Mouse (Mus musculus) MEL (cell line): ENCODE measurements around the gene Ttc30a1. TPM values are rescaled to one million over a fixed set of nuclear protein-coding genes. Genes with fewer than 3 reads are reported as not detected.

Source experiments
- DNase-seq: peaks from one replicate; pipeline ENCODE4 v3.0.0; 2011; ENCODE audit warnings: low read depth, low spot score
- H3K27ac ChIP-seq: 2 replicates; pipeline ENCODE4 v1.5.1; 2012; ENCODE audit warnings: low read depth, mild to moderate bottlenecking, control low read depth, low read length, moderate library complexity; ENCODE audit not compliant: control insufficient read depth
- H3K27me3 ChIP-seq, 2 experiments: fragments of 150-350 bp in 1 of 2; sonication (generic) in 1 of 2; 2 replicates each; pipeline ENCODE4 v1.6.1; 2012; ENCODE audit warnings: low read length in 2 of 2, mild to moderate bottlenecking in 2 of 2, improper control_type of control experiment in 1 of 2, moderate library complexity in 1 of 2; ENCODE audit not compliant: insufficient read depth in 2 of 2, control insufficient read depth in 1 of 2
- H3K36me3 ChIP-seq, 2 experiments: 2 replicates each; pipeline ENCODE4 v1.6.1; 2012 to 2014; ENCODE audit warnings: low read length in 2 of 2, improper control_type of control experiment in 1 of 2, inconsistent platforms in 1 of 2, mild to moderate bottlenecking in 1 of 2; ENCODE audit not compliant: insufficient read depth in 2 of 2, control insufficient read depth in 1 of 2
- H3K4me1 ChIP-seq, 2 experiments: fragments of 150-350 bp in 1 of 2; sonication (generic) in 1 of 2; 2 replicates each; pipeline ENCODE4 v1.6.1; 2012; ENCODE audit warnings: low read length in 2 of 2, improper control_type of control experiment in 1 of 2, mild to moderate bottlenecking in 1 of 2; ENCODE audit not compliant: insufficient read depth in 2 of 2, control insufficient read depth in 1 of 2
- H3K4me3 ChIP-seq, 2 experiments: fragments of 150-350 bp in 1 of 2; sonication (generic) in 1 of 2; 2 replicates each; pipeline ENCODE4 v1.5.1; 2012; ENCODE audit warnings: low read depth in 2 of 2, low read length in 2 of 2, mild to moderate bottlenecking in 2 of 2, moderate library complexity in 2 of 2, control low read depth in 1 of 2, improper control_type of control experiment in 1 of 2; ENCODE audit not compliant: control insufficient read depth in 1 of 2, insufficient read depth in 1 of 2
- H3K79me2 ChIP-seq: 2 replicates; pipeline ENCODE4 v1.6.1; 2012; ENCODE audit warnings: mild to moderate bottlenecking, low read length, moderate library complexity; ENCODE audit not compliant: control insufficient read depth, poor library complexity, insufficient read depth
- H3K9ac ChIP-seq: 2 replicates; pipeline ENCODE4 v1.6.1; 2012; ENCODE audit warnings: low read depth, mild to moderate bottlenecking, control low read depth, low read length, moderate library complexity; ENCODE audit not compliant: control insufficient read depth, poor library complexity, severe bottlenecking
- H3K9me3 ChIP-seq: fragments of 150-350 bp; sonication (generic); replicated peaks from 2 replicates; pipeline ENCODE4 v1.6.1; 2012; ENCODE audit warnings: mild to moderate bottlenecking, low read length, improper control_type of control experiment, moderate library complexity; ENCODE audit not compliant: insufficient read depth
- CHD1 ChIP-seq: IDR thresholded peaks from 2 replicates; pipeline ENCODE4 v1.6.1; 2012; ENCODE audit warnings: low read depth, mild to moderate bottlenecking, inconsistent platforms, low read length, improper control_type of control experiment
- CHD2 ChIP-seq: IDR thresholded peaks from 2 replicates; pipeline ENCODE4 v1.6.1; 2011; ENCODE audit warnings: low read length, improper control_type of control experiment
- ELF1 ChIP-seq: IDR thresholded peaks from 2 replicates; pipeline ENCODE4 v1.6.1; 2014; ENCODE audit warnings: low read depth, mild to moderate bottlenecking, inconsistent platforms, low read length, improper control_type of control experiment, moderate library complexity
- EP300 ChIP-seq, 2 experiments: IDR thresholded peaks; 2 replicates each; pipeline ENCODE4 v1.6.1; 2011; ENCODE audit warnings: improper control_type of control experiment in 2 of 2, low read length in 2 of 2, low read depth in 1 of 2, mild to moderate bottlenecking in 1 of 2
- ETS1 ChIP-seq: IDR thresholded peaks from 2 replicates; pipeline ENCODE4 v1.6.1; 2012; ENCODE audit warnings: low read depth, mild to moderate bottlenecking, inconsistent platforms, low read length, improper control_type of control experiment, moderate library complexity
- GABPA ChIP-seq: IDR thresholded peaks from 2 replicates; pipeline ENCODE4 v1.6.1; 2012; ENCODE audit warnings: low read depth, mild to moderate bottlenecking, inconsistent platforms, low read length, improper control_type of control experiment, moderate library complexity
- GATA1 ChIP-seq: IDR thresholded peaks from 2 replicates; pipeline ENCODE4 v1.6.1; 2011; ENCODE audit warnings: low read depth, low read length, improper control_type of control experiment
- HCFC1 ChIP-seq: IDR thresholded peaks from 2 replicates; pipeline ENCODE4 v1.6.1; 2012; ENCODE audit warnings: low read depth, mild to moderate bottlenecking, inconsistent platforms, low read length, improper control_type of control experiment, moderate library complexity
- MAFK ChIP-seq: IDR thresholded peaks from 2 replicates; pipeline ENCODE4 v1.6.1; 2011; ENCODE audit warnings: low read depth, mild to moderate bottlenecking, low read length, improper control_type of control experiment, borderline replicate concordance
- MAZ ChIP-seq: IDR thresholded peaks from 2 replicates; pipeline ENCODE4 v1.6.1; 2012; ENCODE audit warnings: low read depth, mild to moderate bottlenecking, inconsistent platforms, low read length, improper control_type of control experiment
- MEF2A ChIP-seq: IDR thresholded peaks from 2 replicates; pipeline ENCODE4 v1.6.1; 2014; ENCODE audit warnings: low read depth, mild to moderate bottlenecking, inconsistent platforms, low read length, improper control_type of control experiment; ENCODE audit not compliant: poor library complexity, insufficient replicate concordance, severe bottlenecking; ENCODE audit errors: extremely low read depth
- MXI1 ChIP-seq: IDR thresholded peaks from 2 replicates; pipeline ENCODE4 v1.6.1; 2011; ENCODE audit warnings: mild to moderate bottlenecking, low read depth, low read length, improper control_type of control experiment
- MYC ChIP-seq: IDR thresholded peaks from 2 replicates; pipeline ENCODE4 v1.6.1; 2011; ENCODE audit warnings: low read depth, mild to moderate bottlenecking, low read length, improper control_type of control experiment, moderate library complexity
- NELFE ChIP-seq: IDR thresholded peaks from 2 replicates; pipeline ENCODE4 v1.6.1; 2011; ENCODE audit warnings: low read depth, low read length, improper control_type of control experiment
- POLR2AphosphoS5 ChIP-seq: IDR thresholded peaks from 2 replicates; pipeline ENCODE4 v1.6.1; 2012; ENCODE audit warnings: low read depth, borderline replicate concordance, mild to moderate bottlenecking, inconsistent platforms, low read length, moderate library complexity, mixed read lengths
- RCOR1 ChIP-seq: IDR thresholded peaks from 2 replicates; pipeline ENCODE4 v1.6.1; 2012; ENCODE audit warnings: low read depth, mild to moderate bottlenecking, inconsistent platforms, low read length, improper control_type of control experiment
- SMC3 ChIP-seq: IDR thresholded peaks from 2 replicates; pipeline ENCODE4 v1.6.1; 2011; ENCODE audit warnings: low read depth, low read length, improper control_type of control experiment
- TBP ChIP-seq: IDR thresholded peaks from 2 replicates; pipeline ENCODE4 v1.8.0; 2011; ENCODE audit warnings: low read depth, low read length, improper control_type of control experiment
- TCF12 ChIP-seq: IDR thresholded peaks from 2 replicates; pipeline ENCODE4 v1.6.1; 2014; ENCODE audit warnings: low read depth, mild to moderate bottlenecking, inconsistent platforms, low read length, improper control_type of control experiment, moderate library complexity
- UBTF ChIP-seq: IDR thresholded peaks from 2 replicates; pipeline ENCODE4 v1.6.1; 2012; ENCODE audit warnings: low read depth, mild to moderate bottlenecking, inconsistent platforms, low read length, improper control_type of control experiment, moderate library complexity, borderline replicate concordance; ENCODE audit not compliant: insufficient read depth
- USF1 ChIP-seq: IDR thresholded peaks from 2 replicates; pipeline ENCODE4 v1.6.1; 2014; ENCODE audit warnings: low read depth, mild to moderate bottlenecking, inconsistent platforms, low read length, improper control_type of control experiment, moderate library complexity
- USF2 ChIP-seq, 2 experiments: IDR thresholded peaks; 2 replicates each; pipeline ENCODE4 v1.6.1; 2011 to 2012; ENCODE audit warnings: improper control_type of control experiment in 2 of 2, low read length in 2 of 2, borderline replicate concordance in 1 of 2, inconsistent platforms in 1 of 2, low read depth in 1 of 2, mild to moderate bottlenecking in 1 of 2; ENCODE audit not compliant: insufficient read depth in 1 of 2
- ZKSCAN1 ChIP-seq: IDR thresholded peaks from 2 replicates; pipeline ENCODE4 v1.6.1; 2012; ENCODE audit warnings: low read depth, mild to moderate bottlenecking, inconsistent platforms, low read length, improper control_type of control experiment, moderate library complexity
- ZMIZ1 ChIP-seq: IDR thresholded peaks from 2 replicates; pipeline ENCODE4 v1.6.1; 2012; ENCODE audit warnings: low read depth, mild to moderate bottlenecking, inconsistent platforms, low read length, improper control_type of control experiment, moderate library complexity
- ZNF384 ChIP-seq: IDR thresholded peaks from 2 replicates; pipeline ENCODE4 v1.6.1; 2012; ENCODE audit warnings: low read depth, mild to moderate bottlenecking, inconsistent platforms, low read length, improper control_type of control experiment
- polyA plus RNA-seq, 2 experiments: library from polyadenylated mRNA; stranded (reverse) in 1 of 2; unstranded in 1 of 2; fragments of >175 nt in 1 of 2; fragments of >200 nt in 1 of 2; gene quantifications; 2 replicates each; pipeline versions ENCODE4 v1.2.1 to v1.2.4; 2012; ENCODE audit warnings: low replicate concordance in 2 of 2, low read depth in 1 of 2; ENCODE audit not compliant: insufficient read length in 2 of 2, insufficient read depth in 1 of 2, missing spikeins in 1 of 2
- total RNA-seq: library from RNA; depleted of rRNA; stranded (reverse); fragments of 300-350 nt; gene quantifications from 2 replicates; pipeline ENCODE4 v1.2.3, GENCODE M21; 2012

Ttc30a1 gene
- total and polyA plus RNA-seq, 3 experiments: not detected

GRCm38 (mm10) chr2:75988779-75989363 lies 7.1 kb upstream of the Ttc30a1 start:
- no peak for TF ChIP-seq MXI1
- TF ChIP-seq SMC3: no peak
- TF ChIP-seq TCF12: no peak
- TF ChIP-seq GABPA: no peak
- no peak for TF ChIP-seq GATA1
- no peak for TF ChIP-seq MYC
- no peak for TF ChIP-seq ETS1
- TF ChIP-seq USF2 (IDR thresholded peaks at IDR 0.05; ENCODE audit: borderline replicate concordance in 1 of 2, insufficient read depth in 1 of 2, low read depth in 1 of 2, low read length in 2 of 2): no peak
- TF ChIP-seq ZKSCAN1: no peak
- H3K9me3 ChIP-seq: no peaks in the 10 kb centered on the region
- no peaks in the 10 kb centered on the region for H3K4me1 ChIP-seq

GRCm38 (mm10) chr2:75988378-75988777 lies 6.6 kb upstream of the Ttc30a1 start:
- no peak for DNase-seq
- H3K9me3 ChIP-seq: no peaks in the 10 kb centered on the region
- no peaks in the 10 kb centered on the region for H3K27me3 ChIP-seq
- no peaks in the 10 kb centered on the region for H3K79me2 ChIP-seq
- no peak for TF ChIP-seq GATA1
- no peak for TF ChIP-seq POLR2AphosphoS5
- no peak for TF ChIP-seq MAFK
- H3K4me1 ChIP-seq: no peaks in the 10 kb centered on the region
- no peak overlapping the region for H3K27ac ChIP-seq
- H3K9ac ChIP-seq: no peak overlapping the region
- H3K4me3 ChIP-seq: no peak overlapping the region
- no peaks in the 10 kb centered on the region for H3K36me3 ChIP-seq

More at GRCm38 (mm10) chr2:75988779-75989363, 7.1 kb upstream of the Ttc30a1 start:
- Histone ChIP-seq H3K27ac (no peak overlapping the region), H3K4me3 (no peak overlapping the region), H3K27me3 (no peaks in the 10 kb centered on the region), H3K79me2 (no peaks in the 10 kb centered on the region), H3K36me3 (no peaks in the 10 kb centered on the region), H3K9ac (no peak overlapping the region)
- no peak for DNase-seq

- no peaks in the 10 kb centered on the region for H3K4me1 ChIP-seq
- no peaks in the 10 kb centered on the region for H3K79me2 ChIP-seq
- H3K4me3 ChIP-seq: no peak overlapping the region
- H3K9ac ChIP-seq: no peak overlapping the region
- no peak overlapping the region for H3K27ac ChIP-seq
- no peak for TF ChIP-seq UBTF
- TF ChIP-seq CHD1: no peak
- TF ChIP-seq ELF1: no peak
- no peak for TF ChIP-seq ZNF384
- no peak for TF ChIP-seq GATA1
- no peak for TF ChIP-seq MXI1
- no peak for TF ChIP-seq NELFE
- TF ChIP-seq USF1: no peak
- TF ChIP-seq TBP: no peak
- no peak for TF ChIP-seq CHD2
- no peak for TF ChIP-seq TCF12
- TF ChIP-seq ZMIZ1: no peak
- TF ChIP-seq MEF2A: no peak
- no peak for TF ChIP-seq ETS1
- no peak for TF ChIP-seq MYC
- TF ChIP-seq MAZ: no peak
- no peak for TF ChIP-seq RCOR1
- TF ChIP-seq EP300 (IDR thresholded peaks at IDR 0.05; ENCODE audit: low read depth in 1 of 2, low read length in 2 of 2): no peak
- TF ChIP-seq HCFC1: no peak
- TF ChIP-seq, all 39 proteins: peak for 0
- Histone ChIP-seq H3K9me3 (no peaks in the 10 kb centered on the region), H3K27me3 (no peaks in the 10 kb centered on the region), H3K36me3 (no peaks in the 10 kb centered on the region)
- no peak for DNase-seq
Observed at GRCm38 (mm10) chr2:75987739-75988138, 6.0 kb upstream of the Ttc30a1 start.
